8 mouse cellular contexts compared by ENCODE assay signal in the genomic region with DNA sequence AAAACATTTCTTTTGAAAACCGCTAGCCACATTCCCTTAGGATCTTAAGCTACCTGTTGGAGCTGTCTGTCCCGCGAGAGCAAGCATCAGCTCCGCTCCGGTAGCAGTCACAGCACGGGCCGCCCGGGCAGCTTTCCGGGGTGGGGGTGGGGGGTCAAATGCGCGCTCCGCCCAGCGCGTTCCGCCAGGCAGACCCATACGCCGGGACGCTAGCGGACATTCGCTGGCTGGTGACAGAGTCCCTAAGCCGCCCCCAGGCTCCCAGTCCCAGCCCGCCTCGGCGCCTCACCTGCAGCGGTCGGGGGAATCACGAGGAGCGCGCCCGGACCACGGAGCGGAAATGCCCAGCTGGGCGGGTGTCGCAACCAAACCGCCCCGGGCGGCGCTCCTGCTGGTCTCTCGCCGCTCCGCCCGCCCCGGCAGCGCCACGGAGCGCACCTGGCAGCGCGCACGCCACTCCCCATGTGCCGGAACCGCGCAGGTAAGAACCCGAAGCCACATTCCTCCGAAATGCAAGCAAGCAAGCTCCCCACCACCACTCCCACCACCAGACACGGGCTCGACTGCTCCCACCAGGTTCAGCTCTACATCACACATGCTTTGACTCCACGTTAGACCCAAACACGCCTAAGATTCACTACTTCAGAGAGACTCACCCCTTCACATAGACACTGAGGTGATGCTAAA. TPM values are rescaled to one million over a fixed set of nuclear protein-coding genes. Genes with fewer than 3 reads are reported as not detected.
DNase-seq lines count a peak whose midpoint lies in the region; ATAC-seq lines count a peak whose summit lies in the region.

No protein-coding gene starts in this region.

- peak; percentile 82 for DNase-seq in 3134 (ENCODE audit: extremely low read depth, insufficient read length, low spot score)
- peak; percentile 86 for DNase-seq in adrenal gland, postnatal 14 days
- DNase-seq in embryonic facial prominence, embryonic 11.5 days (ENCODE audit: low spot score), result peak; percentile 68
- peak; percentile 96 for DNase-seq in heart, adult 11 months
- peak; percentile 82 for DNase-seq in kidney, adult 11 months
- peak; percentile 73 for DNase-seq in midbrain, embryonic 14.5 days
- peak; percentile 38 to 72 for DNase-seq in spleen, adult 18-20 months

- H3K4me3 ChIP-seq in embryonic facial prominence, embryonic 11.5 days (ENCODE audit: low read depth, low read length), result peak overlapping the region; percentile 62
- peak overlapping the region; percentile 71 for H3K4me3 ChIP-seq in limb, embryonic 13.5 days
- peak overlapping the region; percentile 60 for H3K4me3 ChIP-seq in midbrain, embryonic 14.5 days (replicated peaks; ENCODE audit: low read depth, low read length)

- peak overlapping the region; percentile 64 for H3K9ac ChIP-seq in embryonic facial prominence, embryonic 11.5 days (replicated peaks; ENCODE audit: low read length)
- peak overlapping the region; percentile 73 for H3K9ac ChIP-seq in limb, embryonic 13.5 days
- H3K9ac ChIP-seq in midbrain, embryonic 14.5 days (replicated peaks; ENCODE audit: low read length), result peak overlapping the region; percentile 52

- H3K27me3 ChIP-seq in embryonic facial prominence, embryonic 11.5 days (ENCODE audit: control insufficient read depth, insufficient read depth, low read length), result no peaks in the 10 kb centered on the region
- no peaks in the 10 kb centered on the region for H3K27me3 ChIP-seq in limb, embryonic 13.5 days
- H3K27me3 ChIP-seq in midbrain, embryonic 14.5 days (ENCODE audit: control insufficient read depth, insufficient read depth, low read length), result peaks cover 21% of the 10 kb centered on the region

- ATAC-seq in embryonic facial prominence, embryonic 11.5 days (replicated peaks; ENCODE audit: insufficient number of reproducible peaks, low FRiP score, low TSS enrichment, low read depth), result peak; percentile 77
- peak; percentile 76 for ATAC-seq in limb, embryonic 13.5 days (ENCODE audit: low FRiP score, low read depth)
- peak; percentile 68; the same call in 1 of the 2 replicates for ATAC-seq in midbrain, embryonic 14.5 days (ENCODE audit: low FRiP score, low TSS enrichment)

- H3K36me3 ChIP-seq in embryonic facial prominence, embryonic 11.5 days (replicated peaks; ENCODE audit: control insufficient read depth, insufficient read depth, low read depth, low read length), result no peaks in the 10 kb centered on the region
- 0 out of 2 replicates have a peak, but pooled peaks cover 5% of the 10 kb centered on the region for H3K36me3 ChIP-seq in limb, embryonic 13.5 days
- no peaks in the 10 kb centered on the region for H3K36me3 ChIP-seq in midbrain, embryonic 14.5 days (ENCODE audit: control insufficient read depth, insufficient read depth, low read length)

- no peak overlapping the region for H3K27ac ChIP-seq in embryonic facial prominence, embryonic 11.5 days (replicated peaks; ENCODE audit: low read depth, low read length)
- H3K27ac ChIP-seq in limb, embryonic 13.5 days, result no peak overlapping the region
- H3K27ac ChIP-seq in midbrain, embryonic 14.5 days (replicated peaks; ENCODE audit: low read depth, low read length), result no peak overlapping the region

- WGBS in embryonic facial prominence, embryonic 11.5 days, result under 1% methylated on average over 57 of the region's 58 CpGs
- WGBS in limb, embryonic 13.5 days, result under 1% methylated on average over 57 of the region's 58 CpGs
- WGBS in midbrain, embryonic 14.5 days, result under 1% methylated on average over 58 of the region's 58 CpGs

- H3K4me1 ChIP-seq in embryonic facial prominence, embryonic 11.5 days (ENCODE audit: control insufficient read depth, insufficient read depth, low read length), result no peaks in the 10 kb centered on the region; the same call in 1 of the 2 replicates
- peaks cover 5% of the 10 kb centered on the region; the same call in 1 of the 2 replicates for H3K4me1 ChIP-seq in limb, embryonic 13.5 days
- 0 out of 2 replicates have a peak, but pooled peaks cover 10% of the 10 kb centered on the region for H3K4me1 ChIP-seq in midbrain, embryonic 14.5 days (ENCODE audit: control insufficient read depth, insufficient read depth, low read length)

- peak overlapping the region; percentile 77 for H3K4me2 ChIP-seq in embryonic facial prominence, embryonic 11.5 days (ENCODE audit: low read depth, low read length)
- H3K4me2 ChIP-seq in limb, embryonic 13.5 days (replicated peaks), result peak overlapping the region; percentile 94
- H3K4me2 ChIP-seq in midbrain, embryonic 14.5 days (ENCODE audit: low read length), result peak overlapping the region; percentile 99

- no peaks in the 10 kb centered on the region for H3K9me3 ChIP-seq in embryonic facial prominence, embryonic 11.5 days (replicated peaks; ENCODE audit: control insufficient read depth, low read length)
- H3K9me3 ChIP-seq in limb, embryonic 13.5 days, result 0 out of 2 replicates have a peak, but pooled peaks cover 8% of the 10 kb centered on the region
- peaks cover 7% of the 10 kb centered on the region; the same call in 1 of the 2 replicates for H3K9me3 ChIP-seq in midbrain, embryonic 14.5 days (ENCODE audit: control insufficient read depth, low read length)

RNA-seq across cellular contexts. Expression of a gene that starts 0.6 kb away (rescaled TPM):
- total RNA-seq in adrenal gland, postnatal 14 days (2021), result 29.2 and 40.9 TPM in 2 replicates
- 6.7 and 9.3 TPM in 2 replicates for polyA plus RNA-seq in embryonic facial prominence, embryonic 11.5 days (2014; fragmentation: Nextera tagmentation; extraction: Ambion mirVana)
- polyA plus RNA-seq in limb, embryonic 13.5 days (2015; fragmentation: Nextera tagmentation; extraction: Ambion mirVana), result 9.7 and 10.7 TPM in 2 replicates
- polyA plus RNA-seq in midbrain, embryonic 14.5 days (2014; fragmentation: Nextera tagmentation; extraction: Ambion mirVana), result 5.2 and 5.4 TPM in 2 replicates
